Mouse (Mus musculus) spleen, postnatal 10 days (tissue): ENCODE measurements around the gene Tnpo3.

Experiments
- DNase-seq, 2 experiments: peaks; one replicate each; pipeline ENCODE4 v3.0.0; 2021 to 2022; ENCODE audit warnings: low spot score in 2 of 2

Gene Tnpo3

DNA sequence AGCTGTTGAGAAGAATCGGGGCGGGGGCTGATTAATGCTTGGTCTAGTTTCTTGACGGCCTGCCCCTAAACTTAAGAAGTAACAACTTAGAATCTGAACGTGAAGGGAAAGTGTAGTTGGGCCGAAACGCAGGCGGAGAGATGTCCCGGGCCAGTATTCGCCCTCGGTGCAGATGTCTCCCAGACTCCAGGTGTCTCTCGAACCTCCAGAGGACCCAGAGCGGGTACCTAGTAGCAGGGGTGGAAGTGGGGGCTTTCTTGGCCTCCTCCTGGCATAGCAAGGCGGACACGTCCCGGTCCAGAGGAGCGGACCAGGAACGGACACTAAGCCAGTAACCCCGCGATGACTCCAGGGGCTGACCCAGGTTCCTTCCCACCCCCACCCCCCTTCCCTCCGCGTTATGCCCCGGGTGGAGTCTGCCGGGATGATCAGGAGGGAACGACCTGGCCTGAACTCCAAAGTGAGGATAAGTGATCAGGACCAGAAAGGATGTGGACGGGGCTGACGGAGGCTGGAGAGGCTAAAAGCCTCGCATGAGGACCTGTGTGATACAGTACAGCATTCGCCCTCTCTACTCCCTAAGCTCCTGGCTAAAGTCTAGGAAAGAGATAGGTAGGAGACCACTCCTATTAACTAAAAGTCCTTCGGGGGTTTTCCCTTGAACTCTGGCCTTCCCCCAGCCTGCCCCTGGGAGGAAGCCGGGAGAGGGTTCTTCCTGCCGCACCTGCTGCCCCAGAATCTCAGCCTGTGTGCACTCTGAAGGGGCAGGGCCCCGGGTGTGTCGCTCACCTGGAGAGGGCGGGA, 82.1 kb downstream of the Tnpo3 start:
- DNase-seq: peak; percentile 10 to 26

DNA sequence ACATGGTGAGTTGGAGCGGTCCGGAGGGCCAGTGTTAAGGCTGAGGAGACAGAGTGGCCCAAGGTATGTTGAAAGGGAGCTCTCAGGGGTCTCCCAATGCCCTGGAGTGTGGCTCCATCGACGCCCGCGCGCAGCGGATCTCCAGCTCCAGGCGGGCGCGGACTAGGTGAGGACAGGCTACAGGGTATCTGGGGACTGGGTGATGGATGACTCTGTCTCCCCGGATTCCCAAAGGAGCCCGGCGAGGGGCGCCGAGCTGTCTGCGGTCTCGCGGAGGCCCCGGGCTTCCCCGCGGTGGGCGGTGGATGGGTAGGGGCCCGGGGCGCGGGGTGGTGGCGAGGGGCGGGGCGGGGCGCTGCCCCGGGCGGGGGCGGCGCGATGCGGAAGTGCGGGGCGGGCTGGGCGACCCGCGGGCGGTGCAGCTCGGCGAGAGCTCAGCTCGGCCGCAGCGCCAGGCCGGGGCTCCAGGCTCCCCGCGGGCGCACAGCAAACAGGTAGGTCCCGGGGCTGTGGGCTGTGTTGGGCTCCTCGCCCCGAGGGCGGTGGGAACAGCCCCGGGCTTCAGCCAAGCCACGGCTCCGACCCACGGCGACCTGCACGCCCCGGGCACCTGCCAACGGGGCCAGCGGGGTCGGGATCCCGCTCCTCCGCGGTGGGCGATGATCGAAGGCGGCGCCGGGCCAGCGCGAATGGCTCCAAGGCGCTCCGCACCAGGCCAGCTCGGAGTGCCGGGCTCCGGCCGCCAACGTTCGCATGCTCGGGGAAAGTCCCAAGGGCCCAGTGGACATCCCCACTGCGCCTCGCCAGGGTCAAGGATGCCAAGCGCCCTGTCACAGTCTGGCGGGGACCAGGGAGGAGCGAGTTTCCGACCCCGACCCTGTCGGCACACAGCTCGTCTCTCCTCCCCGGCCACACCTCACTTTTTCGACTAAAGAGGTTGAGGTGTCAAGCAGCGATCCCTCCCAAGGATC, 83.1 kb downstream of the Tnpo3 start, which contains the start of gene Irf5:
TSS of gene Irf5 (plus strand) at position 345 of the 971 bp plus-strand sequence.
- peak; percentile 37 to 63 for DNase-seq

DNA sequence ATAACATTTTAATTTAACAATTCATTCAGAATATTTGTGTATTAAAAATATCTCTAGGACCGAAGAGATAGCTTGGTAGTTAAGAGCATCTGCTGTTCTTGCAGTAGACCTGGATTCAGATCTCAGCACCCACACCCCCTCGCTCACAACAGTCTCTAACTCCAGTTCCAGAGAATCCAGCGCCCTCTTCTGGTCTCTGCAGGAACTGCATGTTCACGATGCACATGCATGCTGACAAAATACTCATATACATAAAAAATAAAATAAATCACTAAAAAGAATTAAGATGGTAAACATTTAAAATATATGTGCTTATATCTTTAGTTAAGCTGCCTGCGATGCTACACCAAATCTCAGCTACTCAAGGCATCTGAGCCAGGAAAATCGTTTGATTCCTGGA, 84.4 kb downstream of the Tnpo3 start:
- DNase-seq: peak; percentile 19 to 64

DNA sequence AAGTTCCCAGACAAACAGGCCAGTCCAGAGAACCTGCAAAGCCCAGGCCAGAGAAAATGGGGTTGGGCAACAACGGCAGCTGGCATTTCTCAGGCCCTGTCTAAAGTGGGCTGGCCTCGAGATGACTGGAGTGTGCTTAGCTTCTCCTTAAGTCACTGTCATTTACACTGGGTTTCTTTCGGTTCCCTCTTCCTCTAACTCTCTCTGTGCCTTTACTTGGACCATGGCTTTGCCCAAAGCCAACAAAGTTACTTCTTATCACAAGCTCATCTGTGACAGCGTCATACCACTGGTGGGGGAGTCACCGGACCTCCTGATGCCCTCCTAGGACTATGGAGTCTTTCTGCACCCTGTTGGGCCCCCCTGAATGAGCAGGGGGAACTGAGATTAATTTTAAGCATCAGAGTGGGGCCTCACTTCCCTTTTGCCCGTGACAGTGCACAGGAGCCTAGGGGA, 85.6 kb downstream of the Tnpo3 start:
- DNase-seq: peak; percentile 33 to 55

DNA sequence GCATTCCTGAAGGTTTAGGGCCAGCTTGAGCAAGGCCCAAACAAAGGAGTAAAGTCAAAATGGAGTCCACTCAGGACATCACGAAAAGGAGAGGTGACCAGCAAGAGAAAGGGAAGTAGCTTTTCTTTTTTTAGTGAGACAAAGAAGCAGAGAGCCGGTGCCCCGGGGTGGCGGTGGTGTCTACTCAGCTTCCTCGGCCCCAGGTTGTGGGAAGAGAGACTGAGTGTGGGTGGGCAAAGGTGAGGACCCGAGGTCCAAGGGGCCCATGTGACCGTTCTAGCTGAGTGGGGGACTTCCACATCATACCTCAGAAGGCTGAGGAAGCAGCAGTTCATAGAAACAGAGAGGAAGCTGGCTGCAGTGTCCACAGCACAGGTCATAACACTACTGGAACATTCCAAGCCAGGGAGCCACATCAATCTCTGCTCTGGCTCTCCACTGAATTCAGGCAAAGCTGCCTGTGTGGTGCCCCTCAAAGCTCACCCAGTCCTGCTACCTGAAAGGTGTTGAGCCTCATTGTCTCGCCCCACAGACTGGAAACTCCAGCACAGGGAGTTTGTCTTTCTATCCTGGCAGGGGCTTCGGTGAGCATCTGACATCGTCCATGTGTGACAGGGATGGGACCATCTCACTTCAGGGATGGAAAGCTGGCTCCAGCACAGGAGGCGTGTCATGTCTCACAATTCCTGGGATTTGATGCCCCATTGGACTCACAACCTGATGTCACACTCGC, 86.2 kb downstream of the Tnpo3 start:
- peak in 1 of 2 experiments; percentile 38 for DNase-seq

DNA sequence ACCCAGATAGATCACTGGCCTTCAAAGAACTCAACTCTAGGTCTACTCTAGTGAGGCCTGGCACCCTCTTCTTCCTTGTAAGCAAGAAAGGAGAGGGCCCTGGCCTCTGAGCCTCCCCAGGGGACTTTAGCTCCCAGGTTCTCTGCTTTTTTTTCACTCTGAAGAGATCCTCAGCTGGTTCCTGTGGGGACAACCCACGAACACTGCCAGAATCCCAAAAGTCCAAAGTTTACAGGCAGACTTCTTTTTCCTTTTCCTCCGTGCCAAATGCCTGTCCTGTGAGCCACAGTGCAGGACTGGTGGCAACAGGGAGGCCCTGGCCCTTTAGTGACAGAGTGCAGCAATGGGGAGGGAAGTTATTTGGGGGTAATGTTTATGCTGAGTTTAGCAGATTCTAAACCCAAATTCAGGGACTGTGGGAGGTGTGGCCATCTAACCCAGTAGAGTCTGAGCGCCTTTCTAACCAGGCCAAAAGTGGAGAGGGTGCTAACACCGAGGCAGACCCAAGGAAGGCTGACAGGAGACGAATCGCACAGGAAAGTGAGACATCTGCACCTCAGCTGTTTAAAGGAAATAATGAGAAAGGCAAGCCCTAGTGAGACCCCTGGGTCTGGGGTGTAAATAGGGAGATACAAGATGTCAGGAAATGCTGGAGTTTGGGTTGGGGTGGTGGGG, 86.9 kb downstream of the Tnpo3 start:
- DNase-seq: no peak

DNA sequence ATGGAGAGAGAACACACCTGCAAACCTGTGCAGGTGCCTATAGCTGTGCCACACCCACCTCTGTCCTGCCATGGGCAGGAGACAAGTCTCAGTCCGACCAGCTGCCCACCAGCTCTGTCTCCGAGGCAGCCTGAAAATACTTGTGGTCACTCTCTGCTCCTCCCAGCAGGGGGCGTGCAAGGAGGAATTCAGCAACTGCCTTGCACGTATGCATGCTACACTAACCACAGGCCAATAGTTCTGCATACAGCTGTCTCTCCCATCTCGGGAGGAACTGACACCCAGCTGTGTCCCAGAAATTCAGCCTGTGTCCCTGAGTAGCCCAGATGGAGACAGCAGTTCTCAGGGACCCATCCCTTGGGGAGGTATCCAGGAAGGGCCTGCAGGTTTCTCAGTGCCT, 92.5 kb downstream of the Tnpo3 start:
- DNase-seq: peak; percentile 59 to 86

DNA sequence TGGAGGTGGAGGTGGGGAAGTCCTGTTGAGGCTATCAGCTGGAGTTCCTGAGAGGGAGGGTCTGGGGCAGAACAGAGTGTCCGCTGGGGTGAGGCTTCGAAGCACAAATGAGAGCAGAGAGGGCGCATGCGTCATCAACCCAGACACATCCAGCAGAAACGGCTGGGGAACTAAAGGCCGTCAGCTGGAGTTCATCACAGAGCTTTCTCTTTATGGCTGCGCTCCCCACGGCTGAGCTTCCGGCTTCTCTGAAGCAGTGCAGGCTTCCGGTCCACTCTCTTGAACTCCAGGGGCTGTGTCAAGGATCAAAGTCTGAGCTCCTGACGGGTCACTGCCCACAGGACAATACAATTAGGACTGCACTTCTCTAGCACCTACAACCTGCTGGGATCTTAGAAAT, 96.4 kb downstream of the Tnpo3 start:
- DNase-seq: no peak

DNA sequence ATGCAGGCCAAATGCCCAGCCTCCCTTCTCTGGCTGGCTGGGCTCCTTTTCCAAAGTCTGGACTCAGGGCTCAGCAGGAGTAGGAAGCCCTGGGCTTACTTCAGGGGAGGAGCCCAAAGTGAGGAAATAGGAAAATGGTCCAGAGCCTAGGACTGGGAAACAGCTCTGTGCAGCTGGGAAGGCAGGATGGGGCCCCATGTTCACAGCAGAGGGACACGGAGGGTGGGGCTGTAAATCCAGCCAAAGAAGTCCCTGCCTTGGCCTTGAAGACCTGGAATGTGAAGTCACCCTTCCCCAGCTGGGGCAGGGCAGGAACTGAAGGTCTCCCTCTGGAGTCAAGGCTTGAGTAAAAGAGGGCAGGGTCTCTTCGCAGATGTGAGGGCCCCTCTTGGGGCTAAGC, 100.6 kb downstream of the Tnpo3 start:
- no peak for DNase-seq

DNA sequence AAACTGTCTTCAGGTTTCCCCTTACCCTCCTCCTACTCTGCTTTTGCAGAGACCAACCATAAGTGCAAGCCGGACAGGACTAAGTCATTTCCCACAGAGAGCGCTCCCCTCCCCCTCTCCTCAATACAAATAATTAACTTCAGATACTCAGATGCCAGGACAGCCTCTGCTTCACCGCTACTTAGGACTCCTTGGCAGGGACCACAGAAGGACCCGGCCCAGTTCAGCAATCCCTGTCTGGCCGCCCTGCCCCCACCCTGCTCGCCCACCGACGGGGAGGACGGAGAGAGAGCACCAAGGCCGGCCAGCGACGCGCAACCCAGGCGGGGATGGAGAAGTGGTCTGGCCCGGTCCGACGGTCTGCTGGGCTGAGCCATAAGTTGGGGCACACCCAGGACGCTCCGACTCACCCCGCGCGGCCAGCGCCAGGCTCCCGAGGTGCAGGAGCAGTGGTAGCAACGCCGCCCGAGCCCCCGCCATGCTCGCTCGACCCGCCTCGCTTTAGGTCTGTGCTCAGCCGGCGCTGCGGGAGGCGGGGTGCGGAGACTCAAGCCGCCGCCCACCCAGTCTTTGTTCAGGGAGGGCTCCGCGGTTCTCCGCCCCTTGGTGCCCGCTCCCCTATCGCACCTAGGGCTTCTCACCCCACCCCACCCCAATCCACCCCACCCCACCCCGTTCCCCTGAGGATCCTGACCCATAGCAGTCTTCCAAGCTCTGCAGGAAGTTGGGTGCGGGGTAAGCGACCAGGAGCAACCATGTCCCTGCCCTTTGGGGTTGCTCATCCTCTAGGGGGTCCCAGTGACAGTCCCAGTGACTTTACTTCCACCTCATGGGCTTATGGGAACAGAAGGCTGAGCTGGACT, 102.0 kb downstream of the Tnpo3 start, which contains the start of gene Kcp:
TSS of gene Kcp (minus strand) at position 506 of the 863 bp plus-strand sequence.
- DNase-seq: no peak

DNA sequence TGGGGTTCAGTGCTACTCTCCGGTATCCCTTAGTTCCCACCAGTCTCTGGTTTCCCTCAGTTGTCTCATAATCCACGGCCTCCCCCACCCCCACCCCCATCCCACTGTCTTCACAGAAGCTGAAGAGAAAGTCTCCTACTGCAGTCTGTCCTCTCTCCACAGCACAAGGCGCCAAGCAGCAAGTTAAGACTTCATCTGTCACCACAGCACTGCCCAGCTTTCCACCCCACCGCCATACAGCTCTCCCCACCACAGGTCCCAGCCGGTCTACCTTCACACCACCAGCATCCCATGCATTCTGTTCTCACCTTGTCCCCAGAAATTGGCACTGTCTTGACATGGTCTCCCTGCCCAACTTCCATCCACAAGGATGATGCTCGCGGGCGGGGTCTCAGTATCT, 102.9 kb downstream of the Tnpo3 start:
- no peak for DNase-seq

DNA sequence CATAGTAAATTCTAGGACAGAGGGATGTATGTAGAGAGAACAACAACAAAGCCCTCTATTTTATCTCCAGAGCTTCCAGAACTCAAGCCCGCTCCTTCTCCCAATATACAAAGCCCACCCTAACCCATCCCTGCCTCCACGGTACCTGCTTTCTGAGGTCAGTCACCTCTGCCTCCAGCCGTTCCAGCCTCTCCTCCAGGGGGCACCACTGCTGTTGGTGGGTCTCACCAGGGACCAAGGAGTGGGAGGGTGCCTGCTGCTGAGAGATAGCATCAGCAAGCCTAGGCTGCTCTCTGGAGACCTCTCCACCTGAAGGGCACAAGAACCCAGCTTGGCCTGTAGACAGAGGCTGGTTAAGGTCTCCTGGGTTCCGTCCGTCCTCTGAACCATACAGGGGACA, 104.2 kb downstream of the Tnpo3 start:
- DNase-seq: peak in 1 of 2 experiments; percentile 41

DNA sequence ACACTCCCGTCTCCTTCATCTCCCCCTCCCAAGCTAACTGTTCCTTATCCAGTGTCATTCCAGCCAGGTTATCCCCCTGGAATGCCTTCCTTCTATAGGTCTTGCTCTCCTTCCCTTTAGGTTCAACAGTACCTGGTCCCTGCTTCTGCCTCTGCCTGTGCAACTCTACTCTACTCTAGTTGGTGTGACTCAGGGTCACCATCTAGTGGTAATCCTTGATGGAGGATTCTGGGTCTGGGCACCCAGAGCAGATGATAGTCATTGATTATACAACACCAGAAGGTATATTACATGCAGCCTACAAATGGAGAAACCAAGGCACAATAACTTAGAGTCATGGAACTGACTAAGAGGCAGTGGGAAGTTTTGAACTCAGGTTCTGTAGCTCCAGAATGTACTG, 108.1 kb downstream of the Tnpo3 start:
- no peak for DNase-seq

DNA sequence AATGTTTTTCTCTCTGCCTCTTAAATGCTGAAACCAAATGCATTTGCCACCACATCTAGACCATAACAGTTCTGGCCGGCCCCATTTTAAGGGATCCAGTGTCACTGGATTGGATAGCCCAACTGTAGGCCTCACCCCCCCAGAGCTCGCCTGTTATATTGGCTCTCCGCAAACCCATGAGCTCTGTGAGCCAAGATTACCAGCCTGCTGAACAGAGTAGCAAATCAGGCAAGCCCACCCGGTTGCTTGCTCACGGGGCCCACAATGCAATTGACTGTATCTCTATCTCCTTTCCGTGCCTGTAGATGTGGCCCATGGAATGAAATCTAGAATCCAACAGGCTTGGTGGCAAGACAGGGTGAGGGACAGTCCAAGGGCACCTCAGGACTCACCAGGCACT, 108.9 kb downstream of the Tnpo3 start:
- DNase-seq: no peak

DNA sequence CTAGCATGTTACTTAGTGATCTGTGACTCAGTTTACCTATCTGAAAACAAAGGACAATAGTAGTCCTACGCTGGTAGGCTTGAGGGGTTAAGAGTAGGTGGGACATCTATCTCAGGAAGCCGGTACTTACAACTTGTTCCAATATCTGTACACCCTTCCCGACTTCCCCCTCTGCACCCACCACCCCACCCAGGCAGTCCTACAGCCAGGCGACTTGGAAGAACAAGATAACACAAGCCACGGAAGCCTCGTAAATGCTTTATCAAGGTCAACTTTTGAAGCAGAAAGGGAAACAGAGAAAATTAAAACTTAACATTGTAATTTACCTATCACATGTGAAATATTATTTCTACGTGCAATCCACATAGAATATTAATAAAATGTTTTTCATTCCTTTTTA, 109.5 kb downstream of the Tnpo3 start:
- DNase-seq: no peak

DNA sequence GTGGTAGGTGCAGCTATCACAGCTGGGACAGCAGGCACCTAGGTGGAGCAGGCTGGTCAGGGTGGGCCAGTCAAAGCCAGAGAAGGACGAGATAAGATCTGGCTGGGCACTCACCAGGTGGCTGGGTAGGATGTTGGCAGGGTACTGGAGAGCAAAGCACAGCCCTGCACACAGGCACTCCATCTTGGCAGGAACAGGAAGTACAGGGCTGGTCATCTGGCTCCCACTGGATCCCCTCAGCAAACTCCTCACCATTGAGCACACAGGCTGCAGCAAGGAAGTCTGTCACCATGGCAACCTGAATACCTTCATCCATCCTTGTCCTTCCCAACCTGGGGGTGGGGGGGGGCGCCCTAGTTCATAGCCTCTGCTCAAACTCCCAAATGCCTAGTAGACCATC, 111.9 kb downstream of the Tnpo3 start:
- DNase-seq: no peak

DNA sequence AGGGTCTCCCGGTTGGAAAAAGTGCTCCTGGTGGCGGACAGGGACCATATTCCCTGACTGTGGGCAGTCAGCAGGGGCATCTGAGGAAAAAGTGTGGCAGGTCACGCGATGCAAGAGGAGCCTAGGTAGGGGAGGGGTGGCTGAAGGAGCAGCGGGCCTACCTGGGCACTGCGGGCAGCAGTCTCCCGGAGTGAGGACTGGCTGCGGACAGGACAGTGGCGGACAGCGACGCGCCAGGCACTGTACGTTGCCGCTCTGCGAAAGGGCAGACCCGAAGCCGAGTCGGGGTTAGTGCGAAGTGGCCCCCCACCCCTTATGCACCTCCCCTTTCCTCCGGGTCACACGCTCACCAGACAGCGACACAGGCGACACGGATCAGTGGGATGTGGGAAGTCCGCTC, 113.4 kb downstream of the Tnpo3 start:
- no peak for DNase-seq

DNA sequence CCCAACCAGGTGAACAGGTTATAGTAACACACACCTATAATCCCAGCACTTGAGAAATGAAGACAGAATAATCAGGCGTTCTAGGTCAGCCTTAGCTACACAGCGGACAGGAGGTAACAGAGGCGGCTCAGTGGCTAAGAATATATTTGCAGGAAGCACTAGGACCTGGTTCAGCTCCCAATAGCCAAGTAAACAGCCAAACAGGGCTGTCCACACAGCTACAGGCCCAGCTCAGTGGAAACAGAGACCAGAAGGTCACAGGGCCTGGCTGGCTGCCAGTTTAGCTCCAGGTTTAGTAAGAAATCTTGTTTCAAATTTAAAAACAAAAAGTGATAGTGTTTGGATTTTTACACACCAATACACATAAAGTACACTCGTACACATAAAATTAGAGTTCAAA, 115.6 kb downstream of the Tnpo3 start:
- no peak for DNase-seq
